Mouse (Mus musculus): ENCODE results near the gene Artn.

GRCm38 (mm10) chr4:117904094-117904493 lies 25.5 kb downstream of the Artn start:
- TF ChIP-seq CTCF (IDR thresholded peaks at IDR 0.05) (no peak), EP300 (IDR thresholded peaks at IDR 0.05) (no peak)
